Mouse (Mus musculus) MEL (cell line): ENCODE measurements at regions not wholly inside any gene's neighbourhood (a gene's known extent, or its start where the extent isn't known, plus 50 kb on each side); places are given as distances from the start of the nearest gene placed in this dataset.

Experiments used
- CTCF ChIP-seq, 3 experiments: IDR thresholded peaks in 2 of 3; conservative IDR thresholded peaks in 1 of 3; 2 replicates each; pipeline ENCODE4 v1.5.1; 2011 to 2012; ENCODE audit warnings: low read length in 3 of 3, low read depth in 2 of 3, mild to moderate bottlenecking in 2 of 3, improper control_type of control experiment in 1 of 3, inconsistent platforms in 1 of 3, mixed read lengths in 1 of 3, moderate library complexity in 1 of 3; ENCODE audit not compliant: control insufficient read depth in 1 of 3, insufficient read depth in 1 of 3, poor library complexity in 1 of 3, severe bottlenecking in 1 of 3
- EP300 ChIP-seq, 2 experiments: IDR thresholded peaks; 2 replicates each; pipeline ENCODE4 v1.6.1; 2011; ENCODE audit warnings: improper control_type of control experiment in 2 of 2, low read length in 2 of 2, low read depth in 1 of 2, mild to moderate bottlenecking in 1 of 2
- GATA1 ChIP-seq: IDR thresholded peaks from 2 replicates; pipeline ENCODE4 v1.6.1; 2011; ENCODE audit warnings: low read depth, low read length, improper control_type of control experiment
- HCFC1 ChIP-seq: IDR thresholded peaks from 2 replicates; pipeline ENCODE4 v1.6.1; 2012; ENCODE audit warnings: low read depth, mild to moderate bottlenecking, inconsistent platforms, low read length, improper control_type of control experiment, moderate library complexity
- KAT2A ChIP-seq: conservative IDR thresholded peaks from 2 replicates; pipeline ENCODE4 v1.6.1; 2012; ENCODE audit warnings: low read depth, low read length, improper control_type of control experiment, inconsistent platforms
- MYC ChIP-seq: IDR thresholded peaks from 2 replicates; pipeline ENCODE4 v1.6.1; 2011; ENCODE audit warnings: low read depth, mild to moderate bottlenecking, low read length, improper control_type of control experiment, moderate library complexity
- POLR2A ChIP-seq, 2 experiments: IDR thresholded peaks; 2 replicates each; pipeline ENCODE4 v1.6.1; 2011 to 2012; ENCODE audit warnings: low read length in 2 of 2, mild to moderate bottlenecking in 2 of 2, control low read depth in 1 of 2, improper control_type of control experiment in 1 of 2, low read depth in 1 of 2, moderate library complexity in 1 of 2; ENCODE audit not compliant: control insufficient read depth in 1 of 2, insufficient read depth in 1 of 2, poor library complexity in 1 of 2
- POLR2AphosphoS5 ChIP-seq: IDR thresholded peaks from 2 replicates; pipeline ENCODE4 v1.6.1; 2012; ENCODE audit warnings: low read depth, borderline replicate concordance, mild to moderate bottlenecking, inconsistent platforms, low read length, moderate library complexity, mixed read lengths
- ZNF384 ChIP-seq: IDR thresholded peaks from 2 replicates; pipeline ENCODE4 v1.6.1; 2012; ENCODE audit warnings: low read depth, mild to moderate bottlenecking, inconsistent platforms, low read length, improper control_type of control experiment

GRCm38 (mm10) chr8:8746691-8747090 lies 56.4 kb upstream of the Arglu1 start:
- TF ChIP-seq POLR2A (IDR thresholded peaks at IDR 0.05; ENCODE audit: control insufficient read depth in 1 of 2, insufficient read depth in 1 of 2, low read depth in 1 of 2, low read length in 2 of 2, poor library complexity in 1 of 2): no peak
- no peak for TF ChIP-seq HCFC1
- no peak for TF ChIP-seq ZNF384
- TF ChIP-seq CTCF (IDR thresholded peaks at IDR 0.05 in 2 of 3, conservative IDR thresholded peaks at IDR 0.05 in 1 of 3; ENCODE audit: control insufficient read depth in 1 of 3, insufficient read depth in 1 of 3, low read depth in 2 of 3, low read length in 3 of 3, poor library complexity in 1 of 3, severe bottlenecking in 1 of 3): no peak
- no peak for TF ChIP-seq POLR2AphosphoS5
- no peak for TF ChIP-seq KAT2A
- no peak for TF ChIP-seq EP300 (IDR thresholded peaks at IDR 0.05; ENCODE audit: low read depth in 1 of 2, low read length in 2 of 2)
- TF ChIP-seq MYC: no peak
- no peak for TF ChIP-seq GATA1
